Mouse (Mus musculus) layer of hippocampus, adult 9-11 months (tissue): ENCODE measurements at regions not wholly inside any gene's neighbourhood (a gene's known extent, or its start where the extent isn't known, plus 50 kb on each side); places are given as distances from the start of the nearest gene placed in this dataset.

ENCODE experiments used
- DNase-seq: peaks from one replicate; pipeline ENCODE4 v3.0.0; 2022

DNA sequence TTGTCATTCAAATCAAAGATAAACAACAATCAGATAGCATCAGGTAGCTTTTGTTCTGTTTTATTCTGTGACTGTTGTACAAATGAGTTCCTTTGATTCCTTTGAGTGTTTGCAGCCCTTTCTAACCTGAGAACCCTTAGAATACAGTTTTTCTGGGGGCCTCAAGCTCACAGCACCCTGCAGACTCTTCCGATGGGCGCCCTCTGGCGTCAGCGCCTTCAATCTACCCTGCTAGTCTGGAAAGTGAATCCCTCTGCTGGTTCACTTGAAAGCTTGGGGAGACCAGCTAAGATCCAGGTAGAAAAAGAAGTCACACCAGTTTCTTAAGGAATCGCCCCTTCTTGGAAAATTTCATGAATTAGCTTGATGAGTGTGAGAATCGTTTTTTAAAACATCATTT is 253.8 kb upstream of the Nt5e start:
- peak; percentile 42 for DNase-seq

GRCm38 (mm10) chr9:88073579-88073978 is 253.4 kb upstream of the Nt5e start:
- no peak for DNase-seq

DNA sequence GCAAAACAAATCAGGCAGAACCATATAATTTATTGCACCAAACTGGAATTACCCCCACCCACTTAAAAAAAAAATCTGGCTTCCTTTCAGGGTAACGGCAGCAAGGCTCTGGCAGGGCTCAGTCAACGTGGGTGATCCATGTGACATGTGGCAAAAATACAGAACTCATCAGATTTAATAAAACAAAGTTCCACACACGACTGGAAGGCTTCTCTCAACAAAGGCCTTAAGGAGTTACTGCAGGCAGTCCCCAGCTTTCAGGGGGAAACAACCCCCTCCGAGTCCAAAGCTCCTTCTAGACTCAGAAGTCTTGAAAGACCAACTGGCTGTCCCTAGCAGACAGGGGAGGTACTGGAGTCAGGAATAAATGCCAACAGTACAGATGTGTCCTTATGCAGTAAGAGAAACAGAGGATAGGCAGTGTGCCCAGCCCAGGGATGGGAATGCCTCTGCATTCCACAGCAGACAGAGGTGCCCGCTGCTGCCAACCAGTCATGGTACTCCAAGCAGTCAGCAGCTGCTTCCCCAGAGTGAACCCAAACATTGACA is 244.0 kb upstream of the Nt5e start:
- no peak for DNase-seq

GRCm38 (mm10) chr9:88085181-88085816 is 241.7 kb upstream of the Nt5e start:
- DNase-seq, result no peak

DNA sequence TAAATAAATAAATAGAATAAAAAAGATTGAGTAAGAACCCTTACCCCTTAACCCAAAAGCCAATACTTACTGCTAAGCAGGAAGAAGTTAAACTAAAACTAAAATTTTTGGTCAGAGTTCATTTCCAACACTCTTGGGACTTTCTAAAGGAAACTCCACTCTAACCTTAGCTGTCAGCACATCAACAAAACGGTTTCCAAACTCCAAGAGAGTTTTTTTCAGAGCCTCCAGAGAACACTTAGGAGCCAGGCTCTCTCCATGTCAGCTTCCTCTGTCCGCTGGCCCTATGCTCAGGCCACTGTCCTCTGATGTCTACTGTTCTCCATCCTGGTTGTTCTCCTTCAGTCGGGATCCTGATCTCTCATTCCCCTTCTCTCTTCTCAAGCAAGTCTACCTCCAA is 241.1 kb upstream of the Nt5e start:
- no peak for DNase-seq

DNA sequence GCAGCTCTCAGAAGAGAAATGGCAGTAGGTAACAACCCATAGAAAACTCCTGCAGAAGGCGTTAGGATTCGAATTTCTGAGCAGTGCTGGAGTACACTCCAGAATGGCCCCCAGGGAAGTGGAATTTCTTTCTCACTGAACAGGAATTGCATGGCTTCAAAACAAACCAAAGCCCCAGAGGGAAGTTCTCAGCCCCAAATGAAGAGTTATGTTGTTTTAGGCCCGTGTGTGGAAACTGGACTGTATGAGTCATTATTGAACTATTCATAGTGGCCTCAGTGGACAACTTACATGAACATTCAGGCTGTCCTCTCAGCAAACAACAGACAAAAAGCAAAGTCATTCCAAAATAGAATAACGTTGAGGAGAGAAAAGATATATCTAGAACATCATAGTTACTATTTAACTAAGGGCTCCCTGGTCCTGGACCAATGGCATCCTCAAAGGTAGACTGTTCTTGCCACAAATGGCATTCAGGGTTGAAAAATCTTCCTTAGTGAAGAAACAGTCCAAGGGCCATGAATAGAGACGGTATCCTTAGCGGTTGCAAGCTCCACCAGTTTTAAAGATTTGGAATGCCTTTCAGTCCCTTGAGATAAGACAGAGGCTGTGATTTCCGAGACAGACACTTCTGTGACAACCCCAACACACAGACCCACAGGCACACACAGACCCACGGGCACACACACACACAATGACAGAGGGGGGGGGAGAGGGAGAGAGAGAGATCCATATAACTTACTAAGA is 235.0 kb upstream of the Nt5e start:
- no peak for DNase-seq

DNA sequence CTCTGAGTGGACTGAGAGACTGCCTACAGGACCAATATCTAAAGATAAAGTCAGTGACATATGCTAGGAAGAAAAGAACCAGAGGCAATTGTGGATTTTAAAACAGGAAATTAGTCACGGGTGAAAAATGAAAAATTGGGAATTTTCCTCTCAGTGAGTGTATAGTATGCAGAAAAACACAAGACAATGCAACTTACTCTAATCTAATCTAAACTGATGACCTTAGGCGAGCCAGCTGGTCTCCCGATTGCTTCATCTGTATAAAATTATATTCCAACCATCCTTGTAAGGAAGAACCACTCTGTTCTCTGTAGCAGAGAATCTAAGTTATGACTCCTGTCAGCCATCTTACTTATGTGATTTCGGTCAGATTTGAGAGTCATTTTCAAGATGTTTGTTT is 234.4 kb upstream of the Nt5e start:
- no peak for DNase-seq

- DNase-seq, result no peak
These were observed 213.9 kb upstream of the Nt5e start for GRCm38 (mm10) chr9:88113094-88113493.

- no peak for DNase-seq
These were observed 206.5 kb upstream of the Nt5e start for GRCm38 (mm10) chr9:88120536-88120935.

- DNase-seq, result no peak
These were observed 205.9 kb upstream of the Nt5e start for GRCm38 (mm10) chr9:88120963-88121570.

DNA sequence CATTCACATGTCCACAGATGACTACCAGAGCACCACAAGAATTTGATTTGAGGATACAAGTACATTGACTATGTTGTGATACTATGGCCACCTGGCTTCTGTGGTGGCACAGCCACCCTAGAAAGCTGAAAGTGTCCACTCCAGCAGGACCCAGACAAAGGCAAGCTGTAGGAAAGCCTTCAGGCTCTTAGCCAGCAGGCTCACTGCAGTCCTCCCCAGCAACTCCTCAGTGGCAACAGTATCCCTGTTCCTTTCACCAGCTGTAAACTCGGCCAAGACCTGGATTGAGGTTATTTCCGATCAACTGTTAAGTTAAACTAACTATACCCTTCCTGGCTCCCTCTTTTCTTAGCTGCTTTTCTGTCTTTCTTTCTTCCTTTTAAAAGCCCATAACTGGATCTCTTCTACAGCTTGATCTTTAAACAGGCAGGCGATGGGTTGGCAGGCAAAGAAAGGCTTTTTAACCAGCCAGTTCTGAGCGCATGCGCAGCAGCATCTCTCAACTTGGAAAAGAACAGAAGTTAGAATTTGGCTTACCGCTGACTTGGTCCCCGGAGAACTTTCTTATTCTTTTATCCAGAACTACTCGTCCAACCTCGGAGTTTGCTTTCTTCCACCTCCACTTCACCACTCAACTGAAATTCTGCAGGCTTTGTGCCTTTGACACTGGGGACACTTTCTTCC is 202.5 kb upstream of the Nt5e start:
- DNase-seq, result no peak

DNA sequence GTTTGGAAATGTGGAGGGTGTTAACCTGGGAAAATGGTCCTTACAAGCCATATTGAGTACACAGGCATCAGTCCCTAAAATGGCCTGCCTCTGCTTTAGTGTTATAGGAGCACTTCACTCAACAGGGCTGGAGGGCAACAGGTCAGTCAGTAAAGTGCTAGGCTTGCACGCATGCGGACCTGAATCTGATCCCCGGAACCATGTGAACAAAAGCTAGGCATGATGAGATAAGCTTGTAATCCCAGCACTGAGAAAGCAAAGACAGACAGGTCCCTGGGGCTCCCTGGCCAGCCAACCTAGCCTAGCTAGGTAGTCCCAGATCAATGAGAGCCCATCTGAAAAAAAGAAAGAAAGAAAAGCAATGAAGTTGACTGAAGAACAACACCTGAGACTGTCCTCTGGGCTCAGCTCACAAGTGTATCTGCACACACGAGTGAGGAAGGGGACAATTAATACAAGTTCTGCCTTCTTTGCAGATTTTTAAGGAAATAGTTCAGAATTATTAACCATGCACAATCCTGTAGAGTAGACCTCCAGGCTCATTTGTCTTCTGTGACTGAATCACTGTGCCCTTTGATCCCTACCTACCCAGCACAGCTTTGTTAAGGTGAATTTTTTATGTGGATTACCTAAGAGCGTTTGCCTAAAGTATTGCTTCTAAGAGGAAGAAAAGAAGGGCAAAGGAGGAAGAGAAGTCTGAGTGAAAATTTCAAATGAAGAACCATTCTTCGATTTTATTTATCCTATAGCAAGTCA is 163.8 kb upstream of the Nt5e start:
- no peak for DNase-seq

DNA sequence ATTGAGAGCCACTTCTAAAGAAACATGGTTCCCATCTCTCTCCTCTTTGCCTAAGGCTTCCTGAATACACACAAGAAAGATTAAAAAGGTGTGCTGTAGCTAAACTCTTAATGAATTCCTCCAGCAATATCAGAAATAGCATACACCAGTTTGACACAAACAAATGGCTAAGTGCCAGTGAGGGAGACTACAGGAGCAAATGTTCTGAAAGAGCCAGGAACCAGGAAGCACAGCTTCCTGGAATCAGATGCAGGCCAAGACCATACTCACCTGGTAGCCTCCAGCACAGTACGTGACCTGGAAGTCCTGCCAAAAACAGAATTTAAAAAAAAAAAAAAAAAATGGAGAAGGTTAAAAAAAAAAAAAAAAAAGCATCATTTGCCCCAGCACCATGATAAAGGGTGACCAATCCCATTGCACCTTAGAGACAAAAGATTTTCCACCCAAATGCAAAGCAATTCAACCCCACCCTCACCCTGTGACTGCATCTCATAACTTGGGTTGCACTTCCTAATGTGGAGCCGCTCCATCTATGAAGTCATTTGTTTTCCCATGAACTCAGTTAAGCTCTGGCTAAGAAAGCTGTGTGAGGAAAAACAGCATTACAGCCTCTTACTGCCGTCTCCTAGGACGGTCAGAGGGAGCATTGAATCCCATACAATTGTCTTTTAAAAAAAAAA is 149.3 kb upstream of the Nt5e start:
- DNase-seq, result no peak

GRCm38 (mm10) chr9:88181189-88181994 is 145.6 kb upstream of the Nt5e start:
- no peak for DNase-seq

DNA sequence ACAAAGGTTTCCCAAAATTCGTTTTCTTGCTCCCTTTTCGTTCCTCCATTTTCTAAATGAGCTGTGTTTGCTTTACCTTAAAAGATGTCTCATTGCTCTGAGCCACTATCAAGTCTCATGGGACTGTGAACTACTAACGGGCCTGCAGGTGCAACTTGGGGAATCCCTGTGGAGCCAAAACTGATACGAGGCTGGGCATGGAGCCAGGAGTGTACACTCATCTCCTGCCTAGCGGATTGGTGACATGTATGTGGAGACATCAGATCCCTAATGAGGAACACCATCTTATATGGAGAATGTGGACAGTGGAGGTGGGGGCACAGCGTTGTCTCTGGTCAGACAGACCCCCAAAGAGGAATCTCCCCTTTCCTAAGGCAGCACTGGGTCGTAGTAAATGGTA is 119.6 kb upstream of the Nt5e start:
- DNase-seq, result no peak

GRCm38 (mm10) chr9:88208022-88208421 is 119.0 kb upstream of the Nt5e start:
- DNase-seq, result no peak

- DNase-seq, result no peak
These were observed 112.2 kb upstream of the Nt5e start for GRCm38 (mm10) chr9:88214758-88215157.

- DNase-seq, result no peak
These were observed 106.6 kb upstream of the Nt5e start for GRCm38 (mm10) chr9:88220360-88220759.

- DNase-seq, result no peak
These were observed 105.7 kb upstream of the Nt5e start for GRCm38 (mm10) chr9:88221276-88221675.

GRCm38 (mm10) chr9:88221850-88222353 is 105.1 kb upstream of the Nt5e start:
- DNase-seq, result no peak

- no peak for DNase-seq
These were observed 89.9 kb upstream of the Nt5e start for GRCm38 (mm10) chr9:88237126-88237525.
